Mouse (Mus musculus) urinary bladder, postnatal 10 days (tissue): ENCODE data around the gene Angptl6.
"Not testable (repeated sequence)": the region's sequence is repeated elsewhere in the genome, so short reads cannot be mapped to it uniquely, and the experiment has no call there.

Experiments
- DNase-seq: peaks from one replicate; pipeline ENCODE4 v3.0.0; 2022; ENCODE audit warnings: low spot score

Angptl6 gene

DNA sequence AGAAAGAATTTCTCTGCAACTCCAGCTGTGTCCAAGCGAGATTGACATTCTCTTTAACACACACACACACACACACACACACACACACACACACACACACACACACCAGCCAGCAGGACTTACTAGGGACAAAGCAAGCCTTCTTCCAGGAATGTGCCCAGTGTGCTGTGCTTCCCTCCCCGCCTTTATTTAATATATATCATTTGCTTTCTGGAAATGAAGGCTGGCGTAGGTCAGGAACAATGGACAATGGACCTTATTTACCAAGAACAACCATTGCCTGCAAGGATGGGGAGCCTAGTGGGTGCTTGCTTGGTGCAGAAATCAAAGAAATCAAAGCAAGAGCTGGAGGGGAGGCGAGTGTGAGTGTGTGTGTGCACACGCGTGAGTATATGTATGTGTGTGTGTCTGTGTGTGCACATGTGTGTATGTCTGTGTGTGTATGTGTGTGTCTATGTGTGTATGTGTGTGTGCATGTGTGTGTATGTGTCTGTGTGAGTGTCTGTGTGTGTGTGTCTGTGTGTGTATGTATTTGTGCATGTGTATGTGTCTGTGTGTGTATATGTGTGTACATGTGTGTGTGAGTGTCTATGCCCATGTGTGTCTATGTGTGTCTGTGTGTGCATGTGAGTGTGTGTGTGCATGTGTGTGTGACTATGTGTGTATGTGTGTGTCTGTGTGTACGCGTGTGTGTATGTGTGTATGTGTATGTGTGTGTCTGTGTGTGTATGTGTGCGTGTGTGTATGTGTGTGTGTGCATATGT, 42.2 kb downstream of the Angptl6 start:
- DNase-seq, result no peak

DNA sequence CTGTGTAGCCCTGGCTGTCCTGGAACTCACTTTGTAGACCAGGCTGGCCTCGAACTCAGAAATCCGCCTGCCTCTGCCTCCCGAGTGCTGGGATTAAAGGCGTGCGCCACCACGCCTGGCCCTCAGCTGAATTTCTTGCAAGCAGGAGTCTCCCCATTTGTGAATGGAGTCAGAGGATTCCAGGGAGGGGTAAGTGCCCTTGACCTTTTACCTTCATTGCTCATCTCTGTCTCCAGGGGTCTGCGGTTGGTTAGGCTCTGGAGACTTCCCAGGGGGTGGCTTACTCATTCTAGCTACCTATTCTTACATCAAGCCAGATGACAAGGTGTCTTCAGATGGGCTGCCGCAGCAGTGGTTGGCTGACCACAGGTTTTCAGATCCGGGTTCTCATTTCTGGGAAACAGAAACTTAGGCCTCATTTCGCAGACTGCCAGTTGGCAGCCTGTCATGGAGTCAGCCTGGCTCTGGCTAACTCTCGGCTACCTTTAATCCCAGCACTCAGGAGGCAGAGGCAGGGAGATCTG, 44.0 kb downstream of the Angptl6 start:
- DNase-seq, result not testable (repeated sequence)

DNA sequence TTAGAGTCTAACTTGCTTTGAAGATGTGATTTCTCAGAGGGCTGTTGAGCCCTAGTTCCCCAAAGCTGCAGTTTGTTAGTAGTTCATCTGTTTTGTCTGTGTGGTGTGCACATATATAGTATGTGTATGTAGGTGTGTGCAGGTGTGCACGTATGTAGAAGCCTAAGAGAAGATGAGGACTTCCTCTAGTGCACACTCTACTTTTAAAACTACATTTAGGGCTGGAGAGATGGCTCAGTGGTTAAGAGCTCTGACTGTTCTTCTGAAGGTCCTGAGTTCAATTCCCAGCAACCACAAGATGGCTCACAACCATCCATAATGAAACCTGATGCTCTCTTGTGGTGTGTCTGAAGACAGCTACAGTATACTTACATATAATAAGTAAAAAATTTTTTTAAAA, 44.6 kb downstream of the Angptl6 start:
- no peak for DNase-seq

DNA sequence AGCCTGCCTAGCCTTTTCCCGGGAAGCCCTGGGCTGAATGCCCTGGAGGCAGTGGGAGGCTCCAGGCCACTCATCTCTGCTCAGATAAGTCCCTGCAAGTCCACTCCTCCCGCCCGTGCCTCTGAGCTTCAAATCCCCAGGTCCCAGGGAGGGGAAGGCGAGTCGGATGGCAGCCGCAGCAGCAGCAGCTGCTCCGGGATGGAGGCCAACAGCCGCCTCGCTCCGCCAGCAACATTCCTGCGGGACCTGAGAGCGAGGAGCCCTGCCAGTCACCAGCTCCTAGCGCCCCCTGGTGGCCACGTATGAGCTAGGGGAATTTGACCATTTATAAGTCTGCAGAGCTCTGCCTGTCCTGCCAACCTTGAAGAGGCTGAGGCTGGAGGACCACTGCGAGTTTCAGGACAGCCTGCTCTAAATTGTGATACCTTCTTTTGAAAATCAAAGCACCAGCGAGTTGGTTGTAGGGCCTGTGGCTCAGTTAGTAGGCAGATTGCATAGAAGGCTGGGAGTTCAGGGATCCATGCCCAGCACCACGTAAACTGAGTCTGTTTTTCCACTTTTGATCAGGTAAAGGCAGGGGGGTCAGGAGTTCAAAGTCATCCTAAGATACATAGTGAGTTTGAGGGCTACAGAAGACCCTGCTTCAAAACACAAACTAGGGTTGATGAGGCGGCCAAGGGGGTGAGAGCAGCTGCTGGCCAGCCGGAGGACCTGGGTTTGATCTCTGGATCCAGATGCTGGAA, 48.5 kb downstream of the Angptl6 start:
- peak; percentile 89 for DNase-seq

DNA sequence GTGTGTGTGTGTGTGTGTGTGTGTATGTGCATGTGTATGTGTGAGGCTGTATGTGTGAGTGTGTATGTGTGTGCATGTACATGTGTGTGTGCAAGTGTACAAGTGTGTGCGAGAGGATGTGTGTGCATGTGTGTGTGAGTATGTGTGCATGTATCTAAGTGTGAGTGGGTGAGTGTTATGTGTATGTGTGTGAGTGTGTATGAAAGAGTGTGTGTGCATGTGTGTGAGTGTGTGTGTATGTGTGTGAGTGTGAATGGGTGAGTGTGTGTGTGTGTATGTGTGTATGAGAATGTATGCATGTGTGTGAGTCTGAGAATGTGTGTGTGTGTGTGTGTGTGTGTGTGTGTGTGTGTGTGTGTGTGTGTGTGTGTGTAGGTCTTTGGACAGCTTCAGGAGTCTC, 51.4 kb downstream of the Angptl6 start:
- DNase-seq, result no peak

DNA sequence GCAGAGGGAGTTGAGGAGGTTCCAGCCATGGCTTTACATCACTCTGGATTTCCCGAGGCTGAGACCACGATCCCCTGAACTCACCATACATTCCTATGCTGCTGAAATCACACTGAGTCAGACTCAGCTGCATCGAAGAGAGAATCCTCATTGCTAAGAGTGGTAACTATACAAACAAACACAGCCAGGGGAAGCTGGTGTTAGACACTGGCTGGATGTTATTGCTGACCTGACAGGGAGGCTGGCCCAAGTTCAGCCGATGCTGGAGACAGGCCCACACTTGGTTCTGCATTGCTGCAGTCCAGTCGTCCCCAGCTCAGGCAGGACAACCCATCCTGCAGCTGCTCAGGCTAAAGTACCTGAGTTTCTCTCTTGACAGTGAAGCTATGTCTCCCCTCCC, 53.7 kb downstream of the Angptl6 start:
- no peak for DNase-seq
